Mouse (Mus musculus) lung, embryonic 14.5 days (tissue): ENCODE measurements around the gene Rundc3a. TPM values are rescaled to one million over a fixed set of nuclear protein-coding genes. Genes with fewer than 3 reads are reported as not detected.

Experiments used
- ATAC-seq: fragments of 200-750 bp; cut with Nextera tagmentation; 2 replicates; pipeline ENCODE4 v1.8.0; 2017; ENCODE audit warnings: mild to moderate bottlenecking, moderate TSS enrichment, moderate library complexity; ENCODE audit not compliant: insufficient read depth
- DNase-seq: peaks from one replicate; pipeline ENCODE4 v3.0.0-alpha.2; 2015
- H3K27ac ChIP-seq: fragments of 300-500 bp; sonication (generic); 2 replicates; pipeline ENCODE4 v1.5.1; 2014; ENCODE audit warnings: low read depth, mild to moderate bottlenecking, moderate library complexity
- H3K27me3 ChIP-seq: fragments of 300-500 bp; sonication (generic); 2 replicates; pipeline ENCODE4 v1.6.1; 2014; ENCODE audit warnings: low read length, control low read depth; ENCODE audit not compliant: insufficient read depth
- H3K36me3 ChIP-seq: fragments of 300-500 bp; sonication (generic); 2 replicates; pipeline ENCODE4 v1.6.1; 2014; ENCODE audit warnings: control low read depth; ENCODE audit not compliant: insufficient read depth
- H3K4me1 ChIP-seq: fragments of 300-500 bp; sonication (generic); 2 replicates; pipeline ENCODE4 v1.6.1; 2014; ENCODE audit warnings: antibody characterized with exemption, control low read depth; ENCODE audit not compliant: insufficient read depth
- H3K4me2 ChIP-seq: fragments of 300-500 bp; sonication (generic); 2 replicates; pipeline ENCODE4 v1.6.1; 2014; ENCODE audit warnings: mild to moderate bottlenecking
- H3K4me3 ChIP-seq: fragments of 300-500 bp; sonication (generic); 2 replicates; pipeline ENCODE4 v1.5.1; 2014; ENCODE audit warnings: low read depth, low read length
- H3K9ac ChIP-seq: fragments of 300-500 bp; sonication (generic); 2 replicates; pipeline ENCODE4 v1.6.1; 2014
- H3K9me3 ChIP-seq: fragments of 300-500 bp; sonication (generic); 2 replicates; pipeline ENCODE4 v1.6.1; 2016; ENCODE audit warnings: low read depth, low read length, control low read depth
- CTCF ChIP-seq: IDR thresholded peaks from 2 replicates; pipeline ENCODE4 v1.5.1; 2016; ENCODE audit warnings: antibody characterized with exemption, low read depth
- WGBS: fragments of 180-500 bp; shearing (Covaris S2); extraction: QIAGEN DNeasy Blood & Tissue Kit; methylation state at CpG from one replicate; pipeline ENCODE4 v1.1.7; 2014; 5-methylcytosine and 5-hydroxymethylcytosine counted together
- polyA plus RNA-seq: library from polyadenylated mRNA; unstranded; fragments of >200 nt; fragmentation: Nextera tagmentation; extraction: Ambion mirVana; gene quantifications from 2 replicates; pipeline ENCODE4 v1.2.1, GENCODE M21; 2014

Gene Rundc3a
- polyA plus RNA-seq, 1 experiment from 2014 or later, result 1.1 TPM

GRCm38 (mm10) chr11:102431728-102432114 lies 38.5 kb downstream of the Rundc3a start:
- H3K9ac ChIP-seq, result no peak overlapping the region
- H3K4me2 ChIP-seq, result 0 out of 2 replicates have a peak overlapping the region, but pooled peaks have one; percentile 8
- peaks cover 29% of the 10 kb centered on the region for H3K36me3 ChIP-seq

GRCm38 (mm10) chr11:102432115-102432843 lies 39.1 kb downstream of the Rundc3a start:
- Histone ChIP-seq H3K9me3 (no peaks in the 10 kb centered on the region), H3K27ac (no peak overlapping the region), H3K36me3 (peaks cover 33% of the 10 kb centered on the region), H3K9ac (no peak overlapping the region), H3K4me1 (0 out of 2 replicates have a peak, but pooled peaks cover 2% of the 10 kb centered on the region), H3K4me2 (0 out of 2 replicates have a peak overlapping the region, but pooled peaks have one; percentile 8), H3K27me3 (no peaks in the 10 kb centered on the region), H3K4me3 (no peak overlapping the region)
- TF ChIP-seq CTCF, result no peak
- ATAC-seq (no peak), DNase-seq (no peak)
- WGBS, result 60% methylated on average over 16 of the region's 16 CpGs

More at GRCm38 (mm10) chr11:102431728-102432114, 38.5 kb downstream of the Rundc3a start:
- no peak for TF ChIP-seq CTCF
- no peak overlapping the region for H3K4me3 ChIP-seq
- WGBS, result 70% methylated on average over 3 of the region's 3 CpGs
- DNase-seq (no peak), ATAC-seq (no peak)
- H3K27ac ChIP-seq, result no peak overlapping the region
- 0 out of 2 replicates have a peak, but pooled peaks cover 2% of the 10 kb centered on the region for H3K4me1 ChIP-seq
- no peaks in the 10 kb centered on the region for H3K9me3 ChIP-seq
- no peaks in the 10 kb centered on the region for H3K27me3 ChIP-seq

GRCm38 (mm10) chr11:102432896-102433295 lies 39.7 kb downstream of the Rundc3a start:
- H3K4me1 ChIP-seq, result peaks cover 3% of the 10 kb centered on the region; the same call in 1 of the 2 replicates
- no peak overlapping the region for H3K9ac ChIP-seq
- WGBS, result 88% methylated on average over 6 of the region's 6 CpGs
- H3K4me3 ChIP-seq, result no peak overlapping the region
- H3K9me3 ChIP-seq, result no peaks in the 10 kb centered on the region
- no peak for ATAC-seq
- H3K27me3 ChIP-seq, result no peaks in the 10 kb centered on the region
- no peak for DNase-seq
- TF ChIP-seq CTCF, result no peak
- H3K4me2 ChIP-seq, result no peak overlapping the region
- H3K27ac ChIP-seq, result no peak overlapping the region
- peaks cover 38% of the 10 kb centered on the region for H3K36me3 ChIP-seq

GRCm38 (mm10) chr11:102433866-102434265 lies 40.7 kb downstream of the Rundc3a start:
- Histone ChIP-seq H3K9ac (no peak overlapping the region), H3K4me2 (no peak overlapping the region), H3K4me1 (peaks cover 6% of the 10 kb centered on the region; the same call in 1 of the 2 replicates), H3K27me3 (no peaks in the 10 kb centered on the region), H3K9me3 (no peaks in the 10 kb centered on the region), H3K4me3 (no peak overlapping the region), H3K27ac (no peak overlapping the region), H3K36me3 (peaks cover 47% of the 10 kb centered on the region)
- ATAC-seq (no peak), DNase-seq (no peak)
- 93% methylated on average over 7 of the region's 7 CpGs for WGBS
- TF ChIP-seq CTCF, result no peak

- WGBS, result 12% methylated on average over 7 of the region's 7 CpGs
- no peak overlapping the region for H3K27ac ChIP-seq
- H3K4me2 ChIP-seq, result no peak overlapping the region
- ATAC-seq, result peak; percentile 25
- H3K36me3 ChIP-seq, result peaks cover 52% of the 10 kb centered on the region
- peak; percentile 97 for TF ChIP-seq CTCF
- peak; percentile 97 for DNase-seq
- peaks cover 6% of the 10 kb centered on the region; the same call in 1 of the 2 replicates for H3K4me1 ChIP-seq
- H3K27me3 ChIP-seq, result no peaks in the 10 kb centered on the region
- no peak overlapping the region for H3K9ac ChIP-seq
- no peak overlapping the region for H3K4me3 ChIP-seq
- H3K9me3 ChIP-seq, result no peaks in the 10 kb centered on the region
These were observed 41.2 kb downstream of the Rundc3a start for GRCm38 (mm10) chr11:102434406-102434805.

GRCm38 (mm10) chr11:102434816-102435705 lies 41.9 kb downstream of the Rundc3a start:
- Histone ChIP-seq H3K27me3 (no peaks in the 10 kb centered on the region), H3K36me3 (peaks cover 59% of the 10 kb centered on the region), H3K4me3 (no peak overlapping the region), H3K9ac (no peak overlapping the region), H3K9me3 (no peaks in the 10 kb centered on the region), H3K27ac (no peak overlapping the region), H3K4me2 (no peak overlapping the region), H3K4me1 (peaks cover 6% of the 10 kb centered on the region; the same call in 1 of the 2 replicates)
- no peak for TF ChIP-seq CTCF
- 86% methylated on average over 11 of the region's 11 CpGs for WGBS
- DNase-seq (no peak), ATAC-seq (no peak)
